In the genomic region with DNA sequence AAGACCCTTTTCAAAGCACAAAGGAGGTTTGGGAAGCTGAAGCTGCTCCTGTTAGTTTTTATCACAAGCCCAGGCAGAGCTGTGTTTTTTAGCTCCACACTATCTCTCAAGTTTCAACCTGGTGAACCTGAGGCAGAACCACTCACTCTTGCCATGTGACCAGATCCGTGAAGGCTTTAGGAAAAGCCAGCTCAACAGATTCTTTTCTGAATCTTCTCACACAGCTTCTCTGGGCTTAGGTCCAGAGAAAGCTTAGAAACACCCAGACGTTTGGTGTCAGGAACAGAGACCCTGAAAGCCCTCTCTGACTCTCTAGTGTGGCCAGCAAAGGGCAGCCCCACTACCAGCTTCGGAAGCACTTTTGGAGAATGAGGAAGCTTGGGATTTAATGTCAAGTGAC, we compare ENCODE assay signal across 23 mouse cellular contexts. TPM values are rescaled to one million over a fixed set of nuclear protein-coding genes. Genes with fewer than 3 reads are reported as not detected.
DNase-seq lines count a peak whose midpoint lies in the region; ATAC-seq and TF ChIP-seq lines count a peak whose summit lies in the region.
"Had no signal": no experiment of that assay in that cellular context is flagged by ENCODE, and none has a peak within 500 bp of the region (broad histone marks: within the 10 kb centered on the region; RNA-seq: fewer than 3 reads in every experiment).

No protein-coding gene starts in this region.

- H3K27me3 ChIP-seq in heart, embryonic 10.5 days (ENCODE audit: insufficient read depth, poor library complexity, severe bottlenecking): no peaks in the 10 kb centered on the region
- H3K27me3 ChIP-seq in heart, postnatal 0 days (ENCODE audit: control insufficient read depth, insufficient read depth, low read length): no peaks in the 10 kb centered on the region
- H3K27me3 ChIP-seq in kidney, embryonic 16.5 days (ENCODE audit: insufficient read depth, low read length): no peaks in the 10 kb centered on the region
- H3K27me3 ChIP-seq: forebrain, embryonic 13.5 days; hindbrain, embryonic 13.5 days; neural tube, embryonic 15.5 days had no signal

- TF ChIP-seq EP300 in heart, postnatal 0 days (IDR thresholded peaks at IDR 0.05; ENCODE audit: low read depth): no peak

- no peaks in the 10 kb centered on the region for H3K9me3 ChIP-seq in heart, embryonic 10.5 days
- no peaks in the 10 kb centered on the region for H3K9me3 ChIP-seq in heart, postnatal 0 days (replicated peaks; ENCODE audit: control insufficient read depth, low read length)
- H3K9me3 ChIP-seq in kidney, embryonic 16.5 days (ENCODE audit: low read length): no peaks in the 10 kb centered on the region
- H3K9me3 ChIP-seq: forebrain, embryonic 13.5 days; hindbrain, embryonic 13.5 days; neural tube, embryonic 15.5 days had no signal

- TF ChIP-seq CTCF in heart, postnatal 0 days (IDR thresholded peaks at IDR 0.05; ENCODE audit: low read depth): no peak
- no peak for TF ChIP-seq CTCF in layer of hippocampus, adult 2 months (conservative IDR thresholded peaks at IDR 0.05)

- H3K4me1 ChIP-seq in heart, embryonic 10.5 days: peaks cover 41% of the 10 kb centered on the region
- H3K4me1 ChIP-seq in heart, postnatal 0 days (ENCODE audit: control insufficient read depth, insufficient read depth): peaks cover 40% of the 10 kb centered on the region
- peaks cover 28% of the 10 kb centered on the region for H3K4me1 ChIP-seq in kidney, embryonic 16.5 days (ENCODE audit: insufficient read depth, low read length)

- ATAC-seq in heart, postnatal 0 days (ENCODE audit: insufficient read depth, low read depth): no peak
- no peak for ATAC-seq in kidney, embryonic 16.5 days (ENCODE audit: low FRiP score, low TSS enrichment)
- ATAC-seq: forebrain, embryonic 13.5 days; inflammation-experienced regulatory T-cells, adult 6 months had no signal

- peak overlapping the region; percentile 68; the same call in 1 of the 2 replicates for H3K27ac ChIP-seq in heart, embryonic 10.5 days
- H3K27ac ChIP-seq in heart, postnatal 0 days (ENCODE audit: low read depth): peak overlapping the region; percentile 70
- H3K27ac ChIP-seq in kidney, embryonic 16.5 days (ENCODE audit: low read length): no peak overlapping the region
- no peak overlapping the region for H3K27ac ChIP-seq in layer of hippocampus, adult 2 months
- H3K27ac ChIP-seq: forebrain, embryonic 13.5 days; hindbrain, embryonic 13.5 days; neural tube, embryonic 15.5 days had no signal

- H3K4me2 ChIP-seq in heart, postnatal 0 days (ENCODE audit: low read depth, low read length): no peak overlapping the region
- no peak overlapping the region for H3K4me2 ChIP-seq in kidney, embryonic 16.5 days (replicated peaks; ENCODE audit: low read depth, low read length)
- H3K4me2 ChIP-seq: forebrain, embryonic 13.5 days; hindbrain, embryonic 13.5 days; liver, embryonic 11.5 days; neural tube, embryonic 15.5 days had no signal

- H3K36me3 ChIP-seq in heart, embryonic 10.5 days: peaks cover 12% of the 10 kb centered on the region
- H3K36me3 ChIP-seq in heart, postnatal 0 days (replicated peaks; ENCODE audit: control insufficient read depth, insufficient read depth, low read length): peaks cover 8% of the 10 kb centered on the region; the same call in 1 of the 2 replicates
- peaks cover 8% of the 10 kb centered on the region; the same call in 1 of the 2 replicates for H3K36me3 ChIP-seq in kidney, embryonic 16.5 days (ENCODE audit: insufficient read depth, low read length)

- peak overlapping the region; percentile 17; the same call in 1 of the 2 replicates for H3K9ac ChIP-seq in heart, postnatal 0 days (replicated peaks; ENCODE audit: low read depth, low read length)
- no peak overlapping the region for H3K9ac ChIP-seq in kidney, embryonic 16.5 days (replicated peaks; ENCODE audit: low read length)
- H3K9ac ChIP-seq: forebrain, embryonic 13.5 days; hindbrain, embryonic 13.5 days; neural tube, embryonic 15.5 days had no signal

- H3K4me3 ChIP-seq in heart, embryonic 10.5 days: no peak overlapping the region
- no peak overlapping the region for H3K4me3 ChIP-seq in heart, postnatal 0 days (ENCODE audit: low read depth, low read length)
- H3K4me3 ChIP-seq in kidney, embryonic 16.5 days (ENCODE audit: low read length): no peak overlapping the region
- no peak overlapping the region for H3K4me3 ChIP-seq in layer of hippocampus, adult 2 months
- H3K4me3 ChIP-seq: forebrain, embryonic 13.5 days; hindbrain, embryonic 13.5 days; neural tube, embryonic 15.5 days had no signal

- DNase-seq in heart, embryonic 10.5 days (ENCODE audit: low spot score): no peak
- no peak for DNase-seq in heart, adult 9 months (ENCODE audit: low spot score in 2 of 2)
- DNase-seq in heart, postnatal 0 days (ENCODE audit: low spot score): no peak
- DNase-seq in heart, adult 11 months: no peak
- peak; percentile 35 for DNase-seq in kidney, postnatal 14 days
- DNase-seq in skeletal muscle tissue, adult 2 months (ENCODE audit: low read depth, low spot score): peak; percentile 70
- no peak for DNase-seq in layer of hippocampus, adult 2 months (ENCODE audit: low spot score in 2 of 2)
- DNase-seq: B cell, adult 2 months; cerebellum, adult 2 months; cerebellum, postnatal 36 days; gastrocnemius, postnatal 36 days; lung, adult 18-20 months; lung, postnatal 14 days; midbrain, embryonic 14.5 days; spleen, adult 18-20 months; thymus, postnatal 4 days had no signal

- 80% methylated on average over 3 of the region's 3 CpGs for WGBS in heart, embryonic 10.5 days
- 35% methylated on average over 3 of the region's 3 CpGs for WGBS in heart, postnatal 0 days
- 56% methylated on average over 3 of the region's 3 CpGs for WGBS in kidney, embryonic 16.5 days

RNA-seq across cellular contexts. Expression of a gene that starts 3.7 kb away (rescaled TPM):
- polyA plus RNA-seq in heart, embryonic 10.5 days (2016; fragmentation: Nextera tagmentation; extraction: Ambion mirVana): 22.1 and 23.1 TPM in 2 replicates
- 48.2 and 75.3 TPM in 2 replicates for total RNA-seq in heart, postnatal 0 days (2014; rRNA removed; ENCODE audit: low replicate concordance)
- polyA plus RNA-seq in heart, postnatal 0 days (2015; fragmentation: Nextera tagmentation; extraction: Ambion mirVana): 21.2 and 22.1 TPM in 2 replicates
- 29.0 and 29.5 TPM in 2 replicates for polyA plus RNA-seq in kidney, embryonic 16.5 days (2015; fragmentation: Nextera tagmentation; extraction: Ambion mirVana)
- total RNA-seq in layer of hippocampus, adult 2 months (2021): 10 to 100 TPM; 67.5 to 78.5 TPM

RNA-seq across cellular contexts. Expression of a gene that starts 3.8 kb away (rescaled TPM):
- 58.3 and 61.1 TPM in 2 replicates for polyA plus RNA-seq in heart, embryonic 10.5 days (2016; fragmentation: Nextera tagmentation; extraction: Ambion mirVana)
- total RNA-seq in heart, postnatal 0 days (2014; rRNA removed; ENCODE audit: low replicate concordance): 38.0 and 65.9 TPM in 2 replicates
- polyA plus RNA-seq in heart, postnatal 0 days (2015; fragmentation: Nextera tagmentation; extraction: Ambion mirVana): 53.7 and 59.5 TPM in 2 replicates
- polyA plus RNA-seq in kidney, embryonic 16.5 days (2015; fragmentation: Nextera tagmentation; extraction: Ambion mirVana): 74.2 and 81.7 TPM in 2 replicates
- total RNA-seq in layer of hippocampus, adult 2 months (2021): 10 to 100 TPM; 76.1 to 85.1 TPM

RNA-seq across cellular contexts. Expression of a gene that starts 18.6 kb away (rescaled TPM):
- 97.1 and 110 TPM in 2 replicates for polyA plus RNA-seq in heart, embryonic 10.5 days (2016; fragmentation: Nextera tagmentation; extraction: Ambion mirVana)
- 228 and 244 TPM in 2 replicates for total RNA-seq in heart, postnatal 0 days (2014; rRNA removed; ENCODE audit: low replicate concordance)
- polyA plus RNA-seq in heart, postnatal 0 days (2015; fragmentation: Nextera tagmentation; extraction: Ambion mirVana): 109 and 123 TPM in 2 replicates
- 76.1 and 84.9 TPM in 2 replicates for polyA plus RNA-seq in kidney, embryonic 16.5 days (2015; fragmentation: Nextera tagmentation; extraction: Ambion mirVana)
- total RNA-seq in layer of hippocampus, adult 2 months (2021): 100 to 1,000 TPM; 112 to 117 TPM

RNA-seq across cellular contexts. Expression of a gene that starts 43.3 kb away (rescaled TPM):
- polyA plus RNA-seq in heart, embryonic 10.5 days (2016; fragmentation: Nextera tagmentation; extraction: Ambion mirVana): 61.8 and 64.4 TPM in 2 replicates
- 60.0 and 62.2 TPM in 2 replicates for total RNA-seq in heart, postnatal 0 days (2014; rRNA removed; ENCODE audit: low replicate concordance)
- polyA plus RNA-seq in heart, postnatal 0 days (2015; fragmentation: Nextera tagmentation; extraction: Ambion mirVana): 33.3 and 36.7 TPM in 2 replicates
- 67.2 and 70.5 TPM in 2 replicates for polyA plus RNA-seq in kidney, embryonic 16.5 days (2015; fragmentation: Nextera tagmentation; extraction: Ambion mirVana)
- total RNA-seq in layer of hippocampus, adult 2 months (2021): 10 to 100 TPM; 94.9 to 95.2 TPM

RNA-seq across cellular contexts. Expression of a gene that starts 43.4 kb away (rescaled TPM):
- 2.0 TPM in 2 replicates for polyA plus RNA-seq in heart, embryonic 10.5 days (2016; fragmentation: Nextera tagmentation; extraction: Ambion mirVana)
- 0.27 TPM in 1 of 2 replicates, not detected in the other for total RNA-seq in heart, postnatal 0 days (2014; rRNA removed; ENCODE audit: low replicate concordance)
- 1.6 and 1.9 TPM in 2 replicates for polyA plus RNA-seq in heart, postnatal 0 days (2015; fragmentation: Nextera tagmentation; extraction: Ambion mirVana)
- 1.6 and 2.1 TPM in 2 replicates for polyA plus RNA-seq in kidney, embryonic 16.5 days (2015; fragmentation: Nextera tagmentation; extraction: Ambion mirVana)
- total RNA-seq in layer of hippocampus, adult 2 months (2021): 1 to 10 TPM in 1 of 2 experiments, under 1 TPM in 1; 0.91 to 1.1 TPM
- polyA plus RNA-seq: erythroblast, embryonic 14.5 days had no signal

Comparison
In these comparisons a context has a peak if more than half of its experiments do, and no peak if none do; other contexts are left out.
1. DNase-seq: peak in kidney, postnatal 14 days (single experiment) and skeletal muscle tissue, adult 2 months (single experiment); none in heart, embryonic 10.5 days (single experiment), heart, adult 9 months (0 of 2), heart, postnatal 0 days (single experiment), heart, adult 11 months (single experiment) and layer of hippocampus, adult 2 months (0 of 2).
2. H3K27ac ChIP-seq: peak in heart, embryonic 10.5 days (single experiment) and heart, postnatal 0 days (single experiment); none in kidney, embryonic 16.5 days (single experiment) and layer of hippocampus, adult 2 months (single experiment).